Mouse (Mus musculus) T-cell, adult 2 months (primary cell): ENCODE results near the gene Shisa8.
A peak's percentile ranks its signal among the peaks of the same experiment; 100 is the strongest.
"Not testable (repeated sequence)": the region's sequence is repeated elsewhere in the genome, so short reads cannot be mapped to it uniquely, and the experiment has no call there.

Source experiments
- DNase-seq: peaks from one replicate; pipeline ENCODE4 v3.0.0; 2022; ENCODE audit warnings: low spot score

The Shisa8 gene

GRCm38 (mm10) chr15:82212752-82213063, at the start of gene Shisa8:
Gene Shisa8, minus strand, starts transcription at chr15:82212815.
- DNase-seq, result no peak

DNA sequence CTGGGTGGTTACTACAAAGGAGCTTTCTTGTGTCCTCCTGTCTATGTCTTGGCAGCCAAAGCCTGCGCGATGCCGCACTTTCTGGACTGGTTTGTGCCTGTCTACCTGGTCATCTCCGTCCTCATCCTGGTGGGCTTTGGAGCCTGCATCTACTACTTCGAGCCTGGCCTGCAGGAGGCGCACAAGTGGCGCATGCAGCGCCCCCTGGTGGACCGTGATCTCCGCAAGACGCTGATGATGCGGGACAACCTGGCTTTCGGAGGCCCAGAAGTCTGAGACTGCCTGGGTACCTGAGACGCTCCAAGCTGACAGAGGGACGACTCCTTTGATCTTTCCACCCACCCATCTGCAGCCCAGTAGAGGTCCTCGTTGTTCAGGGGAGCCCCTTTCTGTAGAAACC, 46.9 kb upstream of the Shisa8 start:
- peak; percentile 66 for DNase-seq

DNA sequence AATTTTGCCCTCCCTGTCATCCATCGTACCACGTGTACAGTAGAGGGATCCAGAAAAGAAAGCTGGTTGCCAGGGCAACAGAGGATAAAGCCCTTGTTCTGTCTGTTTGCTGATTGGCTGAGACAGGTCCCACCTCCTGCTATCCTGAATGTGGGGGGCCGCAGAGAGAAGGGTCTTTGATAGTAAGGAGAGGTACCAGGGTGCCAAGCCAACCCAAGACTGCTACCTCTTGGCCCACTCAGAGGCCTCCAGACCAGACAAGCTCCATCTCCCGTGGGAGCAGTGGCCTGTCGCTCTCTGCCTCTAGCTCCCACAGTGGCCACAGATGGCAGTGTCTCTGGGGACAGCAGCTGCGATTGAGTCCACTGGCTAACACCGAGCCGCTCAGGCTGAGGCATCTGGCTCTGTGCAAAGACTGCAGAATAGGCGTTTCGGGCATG, 43.3 kb upstream of the Shisa8 start:
- no peak for DNase-seq

DNA sequence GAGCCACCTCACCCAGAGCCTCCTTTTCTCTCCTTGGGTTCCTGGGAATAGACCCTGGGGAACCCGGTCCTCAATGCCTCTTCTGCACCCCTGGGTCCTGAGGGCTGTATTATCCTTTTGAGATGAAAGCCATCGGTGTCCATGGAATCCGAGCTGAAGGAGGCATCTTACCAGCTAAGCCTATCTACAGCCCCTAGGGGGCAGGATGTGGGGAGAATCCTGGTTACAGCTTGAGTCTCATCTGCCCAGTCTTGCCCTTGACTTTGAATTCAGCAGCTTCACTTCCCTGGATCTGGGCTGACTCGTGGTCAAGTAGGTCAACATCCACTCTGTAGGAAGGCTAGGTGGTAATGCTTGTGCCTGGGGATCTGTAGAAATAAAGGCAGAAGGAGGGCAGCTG, 42.6 kb upstream of the Shisa8 start:
- no peak for DNase-seq

DNA sequence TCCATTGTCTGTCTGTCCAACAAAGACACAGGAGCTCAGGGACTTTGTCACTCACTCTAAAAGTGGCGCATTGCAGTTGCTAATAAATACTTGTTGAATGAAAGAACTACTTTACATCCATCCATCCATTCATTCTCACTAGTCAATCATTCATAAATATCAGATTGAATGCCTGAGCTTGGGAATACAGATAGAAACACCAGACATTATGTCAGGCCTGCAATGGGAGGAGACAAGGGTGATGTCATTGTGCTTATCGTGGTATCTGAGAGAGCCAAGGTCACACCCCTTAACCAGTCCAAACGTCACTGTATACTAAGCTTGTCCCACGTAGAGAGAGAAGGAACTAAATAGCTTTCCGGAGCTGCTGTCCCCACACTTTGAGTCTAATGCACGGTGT, 39.5 kb upstream of the Shisa8 start, which contains the start of gene 1500009C09Rik:
Gene 1500009C09Rik (plus strand): TSS at position 301 of the 400 bp plus-strand sequence.
- DNase-seq, result no peak

- DNase-seq, result no peak
Observed at GRCm38 (mm10) chr15:82251579-82251978, 39.0 kb upstream of the Shisa8 start.

DNA sequence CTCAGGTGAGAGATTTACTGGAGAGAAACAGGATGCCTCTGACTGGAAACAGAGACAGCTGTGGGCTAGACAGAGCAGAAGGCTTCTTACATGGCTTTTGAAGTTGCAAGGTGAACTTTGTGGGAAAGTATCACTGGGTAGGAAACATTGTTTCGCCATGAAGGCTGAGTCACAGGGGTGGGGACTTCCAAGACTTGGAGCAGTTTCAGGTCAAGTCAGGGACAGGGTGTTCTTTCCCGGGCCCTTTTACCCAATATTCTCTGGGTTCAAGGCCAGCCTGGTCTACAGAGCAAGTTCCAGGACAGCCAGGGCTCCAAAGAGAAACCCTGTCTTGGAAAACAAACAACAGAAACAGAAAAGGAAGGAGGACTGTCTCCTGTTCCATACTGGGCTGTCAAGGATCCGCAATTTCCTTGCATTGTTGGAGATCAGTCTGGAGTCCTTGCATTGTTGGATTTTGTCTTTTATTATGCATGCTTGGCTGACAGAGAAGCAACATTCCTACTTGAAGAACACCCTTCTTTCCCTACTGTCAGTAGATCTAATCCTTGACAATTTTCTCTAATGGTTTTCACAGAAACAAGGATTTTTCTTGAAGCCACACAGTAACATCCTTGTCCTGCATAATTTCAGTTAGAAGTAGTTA, 34.6 kb upstream of the Shisa8 start:
- DNase-seq, result no peak

GRCm38 (mm10) chr15:82244805-82245161, 32.2 kb upstream of the Shisa8 start:
- DNase-seq, result not testable (repeated sequence)

DNA sequence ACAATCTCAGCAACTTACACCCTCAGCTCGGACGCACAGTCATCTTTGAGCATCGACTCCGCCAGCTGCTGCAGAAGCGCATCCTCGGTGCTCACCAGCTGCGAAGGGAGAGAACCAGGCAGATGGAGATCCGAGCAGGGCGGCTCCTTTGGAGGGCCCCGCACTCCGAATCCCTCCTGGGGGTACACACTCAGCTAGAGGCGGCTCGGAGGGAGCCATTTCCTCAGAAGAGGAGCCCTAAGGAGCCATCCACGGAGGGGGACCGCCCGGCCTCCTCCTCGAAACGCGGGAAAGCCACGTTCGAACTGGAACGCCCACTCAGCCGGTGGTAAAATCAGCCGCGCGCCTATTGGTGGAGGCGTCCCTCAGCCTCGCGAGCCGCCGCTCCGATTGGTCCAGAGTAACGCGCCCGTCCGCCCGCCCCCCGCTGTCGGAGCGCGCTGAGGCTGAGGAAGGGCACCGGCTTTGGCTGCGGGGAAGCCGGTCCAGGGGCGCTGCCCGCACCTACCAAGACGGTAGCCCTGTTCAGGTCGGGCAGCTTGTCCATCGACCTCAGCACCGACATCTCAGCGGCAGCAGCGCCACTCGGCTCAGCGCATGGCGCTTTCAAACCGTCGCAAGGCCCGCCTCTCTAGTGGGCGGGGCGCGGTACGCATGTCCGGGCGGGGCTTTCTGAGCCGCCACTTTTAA, 31.6 kb upstream of the Shisa8 start, which contains the start of gene Cenpm:
Gene Cenpm (minus strand): TSS at position 634 of the 690 bp plus-strand sequence.
- peak; percentile 89 for DNase-seq

- peak; percentile 45 for DNase-seq
Observed at GRCm38 (mm10) chr15:82243742-82244114, 31.1 kb upstream of the Shisa8 start.

GRCm38 (mm10) chr15:82243311-82243710, 30.7 kb upstream of the Shisa8 start:
- no peak for DNase-seq

DNA sequence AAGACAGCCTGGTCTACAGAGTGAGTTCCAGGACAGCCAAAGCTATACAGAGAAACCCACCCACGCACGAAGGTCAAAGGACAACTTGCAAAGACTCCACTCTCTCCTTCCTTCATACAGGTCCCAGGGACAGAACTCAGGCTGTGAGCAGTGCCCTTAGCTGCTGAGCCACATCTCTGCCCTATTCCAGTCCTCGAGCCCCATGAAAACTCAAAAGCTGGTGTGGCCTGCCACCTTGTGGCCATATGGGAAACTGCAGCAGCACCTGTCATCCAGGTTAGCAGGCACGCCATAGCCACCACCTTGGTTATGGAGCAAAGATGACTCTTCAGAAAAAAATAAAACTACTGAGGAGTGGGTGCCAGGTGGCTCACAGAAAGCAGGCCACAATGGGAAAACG, 23.9 kb upstream of the Shisa8 start:
- peak; percentile 86 for DNase-seq

DNA sequence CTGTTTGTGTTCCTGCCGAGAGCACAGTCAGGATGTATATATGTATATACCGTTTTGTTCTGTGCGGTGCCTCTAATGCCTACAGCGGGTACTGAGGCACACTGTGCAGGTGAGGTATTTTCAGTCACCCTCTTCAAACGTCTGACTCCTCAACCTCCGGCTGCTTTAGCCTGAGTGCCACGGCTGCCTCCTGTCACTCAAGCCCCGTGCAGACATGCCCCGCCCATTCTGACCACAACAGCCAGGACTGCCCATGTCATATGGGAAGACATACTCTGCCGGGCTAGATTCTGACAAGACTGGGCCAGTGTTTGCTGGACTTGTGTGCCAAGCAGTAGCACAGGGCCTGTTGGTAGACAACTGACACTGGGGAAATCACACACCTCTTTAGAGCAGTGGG, 23.0 kb upstream of the Shisa8 start:
- no peak for DNase-seq

GRCm38 (mm10) chr15:82232651-82233050, 20.0 kb upstream of the Shisa8 start:
- no peak for DNase-seq

DNA sequence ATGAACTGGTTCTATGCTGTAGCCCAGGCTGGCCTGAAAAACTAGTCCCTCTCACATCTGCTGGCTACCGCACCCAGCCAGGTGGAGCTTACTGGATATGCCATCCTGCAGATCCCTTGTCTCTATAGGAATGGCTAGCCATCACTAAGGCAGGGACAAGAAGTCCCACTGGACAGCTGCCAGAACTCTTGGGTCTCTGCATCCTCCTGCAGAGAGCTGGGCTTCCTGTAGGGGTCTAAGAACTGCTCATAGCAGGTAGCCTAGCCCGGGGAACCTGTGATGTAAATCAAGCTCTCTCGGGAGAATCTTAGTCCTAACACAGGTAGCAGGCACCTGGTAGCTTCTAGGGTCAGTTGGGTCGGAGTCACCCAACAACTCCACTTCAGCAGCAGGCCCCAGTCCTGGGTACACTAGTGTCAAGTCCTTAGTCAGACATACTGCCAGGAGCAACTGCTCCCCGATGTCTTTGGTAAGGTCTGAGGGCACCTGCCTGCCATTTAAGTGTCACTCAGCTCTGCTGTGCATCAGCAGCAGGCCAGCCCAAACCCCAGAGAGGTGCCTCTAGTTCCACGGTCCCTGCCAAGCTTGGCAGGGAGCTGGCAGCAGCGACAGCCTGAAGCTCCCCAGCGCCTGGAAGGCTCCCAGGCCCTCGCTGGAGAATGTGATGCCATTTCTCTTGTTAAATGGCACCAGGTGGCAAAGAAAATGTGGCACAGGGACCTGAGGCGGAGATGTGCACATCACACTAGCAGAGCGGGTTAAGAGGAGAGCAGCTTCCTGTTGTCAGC, 19.2 kb upstream of the Shisa8 start:
- DNase-seq, result no peak

DNA sequence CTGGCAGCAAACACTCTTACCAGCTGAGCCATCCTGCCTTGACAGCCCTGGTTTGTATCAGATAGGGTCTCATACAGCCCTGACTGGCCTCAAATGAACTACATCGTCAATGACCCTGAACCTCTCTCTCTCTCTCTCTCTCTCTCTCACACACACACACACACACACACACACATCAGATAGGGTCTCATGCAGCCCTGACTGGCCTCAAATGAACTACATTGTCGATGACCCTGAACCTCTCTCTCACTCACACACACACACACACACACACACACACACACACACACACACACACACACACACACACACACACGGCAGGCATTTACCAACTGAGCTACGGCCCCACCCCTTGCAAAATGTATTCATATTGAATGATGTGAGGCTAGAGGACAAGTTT, 18.5 kb upstream of the Shisa8 start:
- DNase-seq, result no peak

DNA sequence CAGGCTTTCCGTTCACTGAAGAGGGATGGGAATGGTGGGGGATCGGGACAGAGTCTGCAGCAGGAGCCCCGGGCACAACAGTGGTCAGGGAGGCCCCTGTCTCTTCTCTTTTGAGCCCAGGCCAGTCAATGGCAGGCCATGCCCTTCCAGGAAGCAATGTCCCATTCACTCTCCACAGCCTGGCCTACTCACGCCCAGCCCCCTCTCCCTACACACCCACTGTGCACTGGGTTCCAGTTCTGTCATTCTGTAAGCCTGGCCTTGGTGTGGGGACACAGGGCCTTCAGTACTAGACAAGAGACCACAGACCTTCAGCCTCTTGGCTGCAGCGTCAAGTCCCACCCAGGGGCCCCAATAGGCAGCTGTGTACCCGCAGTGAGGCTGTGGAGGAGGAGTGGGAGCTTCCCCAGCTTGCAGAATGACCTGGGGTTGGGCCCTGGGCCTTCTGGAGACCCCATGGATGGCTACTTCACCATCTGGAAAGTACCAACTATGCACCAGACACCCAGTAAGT, 17.5 kb upstream of the Shisa8 start:
- no peak for DNase-seq

GRCm38 (mm10) chr15:82229542-82230045, 17.0 kb upstream of the Shisa8 start:
- DNase-seq, result no peak

DNA sequence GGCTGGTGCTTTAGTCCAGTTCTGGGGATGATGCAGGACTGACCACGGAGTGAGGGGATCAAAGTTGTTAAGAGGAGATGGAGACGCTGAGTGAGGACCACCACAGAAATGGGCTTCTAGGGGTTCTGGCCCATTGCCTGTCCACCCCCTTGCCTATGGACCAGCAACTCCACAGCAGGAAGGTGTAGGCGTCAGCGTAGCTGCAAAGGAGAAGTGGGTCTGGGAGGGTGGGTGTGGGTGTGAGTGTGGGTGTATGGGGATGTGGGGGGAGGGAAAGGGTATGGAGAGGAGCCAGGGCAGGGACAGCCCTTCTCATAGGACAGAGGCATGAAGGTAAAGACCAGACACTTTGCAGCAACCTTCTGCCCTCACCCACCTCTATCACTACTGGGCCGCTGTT, 13.2 kb upstream of the Shisa8 start:
- DNase-seq, result no peak

DNA sequence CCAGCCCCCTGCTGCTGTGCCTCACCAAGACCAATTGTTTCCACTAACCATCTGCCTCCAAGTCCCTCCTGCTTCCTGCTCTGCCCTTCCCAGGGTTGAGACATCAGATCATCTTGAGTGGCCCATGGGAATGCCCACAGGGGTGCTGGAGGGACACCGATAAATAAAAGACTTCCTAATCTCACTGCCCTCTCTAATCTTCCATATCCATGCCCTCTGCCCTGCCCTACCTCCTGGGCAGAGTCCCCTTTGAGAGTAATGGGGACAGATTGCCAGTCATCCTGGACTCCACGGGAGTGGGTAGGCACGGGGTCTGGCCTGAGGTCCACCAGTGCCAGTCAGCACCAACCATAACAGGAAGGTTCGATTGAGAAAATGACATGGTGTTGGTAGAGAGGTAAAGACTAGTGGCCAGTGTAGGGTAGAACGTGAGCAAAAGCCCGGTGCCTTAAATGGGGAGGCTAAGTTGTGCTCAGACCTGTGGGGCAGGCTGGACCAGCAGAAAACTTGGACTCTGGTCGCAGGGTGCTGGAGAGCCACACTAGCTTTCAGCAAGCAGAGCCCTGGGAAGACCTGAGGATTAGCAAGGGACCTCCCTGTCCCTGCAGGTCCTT, 12.1 kb upstream of the Shisa8 start:
- DNase-seq, result no peak

DNA sequence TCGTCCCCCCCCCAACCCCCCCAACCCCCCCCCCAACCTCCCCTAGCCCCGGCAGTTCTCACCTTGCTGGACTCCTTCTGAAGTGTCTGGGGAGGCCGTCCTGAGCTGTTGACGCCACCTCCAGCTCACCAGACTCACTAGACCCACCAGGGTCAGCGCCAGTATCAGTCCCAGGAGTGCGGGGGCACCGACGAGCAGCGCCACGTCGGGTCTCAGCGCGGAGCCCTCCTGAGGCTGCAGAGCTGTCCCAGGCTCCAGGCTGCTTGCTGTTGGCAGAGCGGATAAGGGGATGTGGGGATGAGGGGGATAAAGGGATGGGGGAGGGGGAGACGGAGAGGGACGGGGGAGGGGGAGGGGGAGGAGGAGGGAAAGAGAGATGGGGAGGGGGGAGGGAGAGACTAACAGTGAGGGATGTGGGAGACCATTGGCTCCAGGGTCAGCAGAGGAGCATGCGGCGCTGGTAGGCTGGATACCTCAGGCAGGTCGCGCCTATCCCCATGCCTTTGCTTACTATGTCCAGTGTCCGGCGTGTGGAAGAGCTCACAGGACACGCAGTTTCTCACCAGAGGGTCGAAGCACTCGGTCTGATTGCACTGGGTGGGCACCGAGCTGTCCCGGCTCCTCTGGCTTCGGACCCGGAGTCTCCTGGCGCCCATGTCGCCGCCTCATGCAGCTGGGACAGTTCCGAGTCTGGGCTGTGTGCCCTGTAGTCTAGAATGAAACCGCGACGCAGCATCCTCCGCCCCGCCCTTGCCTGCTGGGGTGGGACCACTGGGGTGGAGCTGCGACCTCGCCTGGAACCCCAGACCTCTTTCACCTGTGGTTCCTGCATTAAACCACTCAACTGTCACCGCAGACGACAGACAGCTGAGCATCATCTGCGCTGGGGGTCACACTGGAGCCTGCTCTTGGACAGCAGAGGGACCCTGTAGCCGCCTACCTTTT, 11.3 kb upstream of the Shisa8 start, which contains the start of gene Tnfrsf13c:
Gene Tnfrsf13c (minus strand): TSS at position 713 of the 945 bp plus-strand sequence.
- peak; percentile 60 for DNase-seq
